Mouse (Mus musculus): ENCODE results near the gene Tsnaxip1.

The Tsnaxip1 gene

DNA sequence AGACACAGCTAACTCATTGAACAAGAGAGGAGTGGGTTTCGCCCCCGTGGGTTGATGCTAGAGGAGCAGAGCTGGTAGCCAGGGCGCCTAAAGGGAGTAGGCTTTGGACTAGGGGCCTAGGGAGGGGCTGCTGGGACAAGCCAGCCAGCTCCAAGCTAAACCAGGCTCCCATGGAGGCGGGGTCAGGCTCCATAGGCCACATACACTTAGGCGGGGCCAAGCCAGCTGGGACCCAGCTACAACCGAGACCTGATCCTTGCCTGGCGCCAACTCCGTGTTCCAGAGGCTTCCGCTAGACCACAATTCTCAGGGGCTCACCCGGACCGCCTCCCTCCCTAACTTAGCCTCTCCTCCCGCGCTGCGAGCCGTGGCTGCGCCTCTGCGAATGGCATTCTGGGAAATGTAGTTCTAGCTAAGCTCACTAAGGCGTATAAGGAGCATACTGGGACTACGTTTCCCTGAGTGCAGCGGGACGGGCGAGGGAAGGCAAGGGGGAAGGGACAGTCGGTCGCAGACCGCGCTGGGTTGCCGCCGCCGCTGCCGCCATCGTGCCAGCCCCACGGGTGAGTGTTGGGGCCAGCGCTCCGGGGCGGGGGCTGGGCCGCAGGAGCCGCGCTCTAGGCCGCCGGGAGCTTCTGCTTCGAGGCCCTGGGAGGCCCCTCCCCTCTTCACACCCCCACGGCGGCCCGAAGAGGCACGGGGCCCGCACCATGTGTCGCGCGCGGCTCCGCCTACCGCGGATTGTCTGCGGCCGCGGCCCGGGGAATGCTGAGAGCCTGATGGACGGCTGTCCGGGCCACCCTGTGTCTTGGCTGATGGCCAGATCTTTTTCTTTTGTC, 32.8 kb downstream of the Tsnaxip1 start, which contains the start of gene Nutf2:
Gene Nutf2 (plus strand): TSS at position 438 of the 839 bp plus-strand sequence.
- peak; percentile 99 for DNase-seq (ENCODE audit: low spot score)

DNA sequence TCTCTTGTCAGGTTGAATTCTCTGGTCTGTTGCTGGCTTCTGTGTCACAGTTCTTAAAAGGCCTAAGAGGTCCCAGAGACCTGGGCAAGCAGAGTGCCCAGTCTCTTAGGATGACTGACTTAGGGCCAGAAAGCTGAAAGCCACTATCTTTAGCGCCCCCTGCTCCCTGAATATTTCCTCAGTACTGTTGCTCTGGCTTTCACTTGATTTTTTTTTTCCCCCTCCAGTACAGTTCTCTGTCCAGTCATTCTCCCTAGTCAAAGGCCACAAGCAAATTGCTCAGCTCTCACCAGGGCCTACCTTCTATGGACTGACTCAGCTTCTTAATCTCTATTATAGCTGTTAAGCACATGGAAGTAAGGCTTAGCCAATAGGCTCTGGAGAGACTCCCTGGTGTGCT, 34.4 kb downstream of the Tsnaxip1 start:
- no peak for DNase-seq (ENCODE audit: low spot score)

- no peak for DNase-seq (ENCODE audit: low spot score)
These were observed 39.0 kb downstream of the Tsnaxip1 start for GRCm38 (mm10) chr8:105866364-105867029.

DNA sequence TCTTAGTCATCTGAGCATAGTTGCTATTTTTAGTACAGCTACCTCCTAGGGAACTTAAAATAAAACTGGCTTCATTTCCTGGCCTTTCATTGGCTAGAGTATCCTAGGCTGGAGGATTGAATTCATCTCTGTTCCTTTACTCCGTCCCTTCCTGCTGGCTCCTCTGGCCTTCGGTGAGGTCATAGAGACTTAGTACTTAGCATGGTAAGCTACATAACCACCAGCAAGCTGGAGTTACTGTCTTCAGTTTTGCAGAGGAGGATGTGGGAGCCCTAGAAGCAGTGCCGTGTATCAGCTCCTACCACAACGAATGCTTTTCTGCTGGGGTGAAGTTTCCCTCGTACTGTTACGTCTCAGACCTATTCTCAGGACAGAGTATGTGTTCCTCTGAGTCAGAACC, 46.8 kb downstream of the Tsnaxip1 start:
- DNase-seq (ENCODE audit: low spot score) = no peak

DNA sequence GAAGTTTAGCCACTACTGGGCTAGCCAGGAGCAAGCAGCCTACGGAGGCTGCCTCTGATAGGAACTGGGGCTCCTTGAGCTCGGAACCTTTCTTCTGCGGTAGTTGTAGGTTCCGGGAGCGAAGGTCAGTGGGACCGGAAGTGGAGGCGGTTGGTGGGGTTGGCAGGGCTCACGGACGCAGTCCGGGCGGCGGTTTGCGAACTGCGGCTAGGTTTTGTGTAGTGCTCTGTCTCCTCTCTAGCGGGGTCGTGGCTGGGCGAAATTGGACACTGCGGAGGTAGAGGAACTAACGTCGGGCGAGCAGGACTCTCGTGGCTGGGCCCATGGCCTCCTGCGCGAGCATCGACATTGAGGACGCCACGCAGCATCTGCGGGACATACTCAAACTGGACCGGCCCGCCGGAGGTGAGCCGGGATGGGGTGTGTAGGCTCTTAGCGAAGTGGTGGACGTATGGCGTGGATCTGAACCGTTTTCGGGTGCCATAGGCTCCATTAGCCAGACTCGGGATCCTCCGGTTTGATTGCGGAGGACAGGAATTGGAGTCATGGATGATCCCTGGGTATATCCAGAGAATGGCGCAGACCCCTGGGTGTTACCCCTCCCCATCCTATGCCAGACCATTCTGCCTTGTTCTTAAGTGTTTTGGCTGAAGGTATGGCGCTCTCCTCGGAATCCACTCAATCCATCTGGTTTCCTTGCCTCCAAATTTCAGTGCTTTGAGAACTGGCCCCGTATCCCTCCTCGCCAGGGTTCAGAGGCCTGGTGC, 53.4 kb downstream of the Tsnaxip1 start, which contains the start of gene Edc4:
Gene Edc4 (plus strand): TSS at position 128 of the 767 bp plus-strand sequence.
- DNase-seq (ENCODE audit: low spot score) = peak; percentile 86

DNA sequence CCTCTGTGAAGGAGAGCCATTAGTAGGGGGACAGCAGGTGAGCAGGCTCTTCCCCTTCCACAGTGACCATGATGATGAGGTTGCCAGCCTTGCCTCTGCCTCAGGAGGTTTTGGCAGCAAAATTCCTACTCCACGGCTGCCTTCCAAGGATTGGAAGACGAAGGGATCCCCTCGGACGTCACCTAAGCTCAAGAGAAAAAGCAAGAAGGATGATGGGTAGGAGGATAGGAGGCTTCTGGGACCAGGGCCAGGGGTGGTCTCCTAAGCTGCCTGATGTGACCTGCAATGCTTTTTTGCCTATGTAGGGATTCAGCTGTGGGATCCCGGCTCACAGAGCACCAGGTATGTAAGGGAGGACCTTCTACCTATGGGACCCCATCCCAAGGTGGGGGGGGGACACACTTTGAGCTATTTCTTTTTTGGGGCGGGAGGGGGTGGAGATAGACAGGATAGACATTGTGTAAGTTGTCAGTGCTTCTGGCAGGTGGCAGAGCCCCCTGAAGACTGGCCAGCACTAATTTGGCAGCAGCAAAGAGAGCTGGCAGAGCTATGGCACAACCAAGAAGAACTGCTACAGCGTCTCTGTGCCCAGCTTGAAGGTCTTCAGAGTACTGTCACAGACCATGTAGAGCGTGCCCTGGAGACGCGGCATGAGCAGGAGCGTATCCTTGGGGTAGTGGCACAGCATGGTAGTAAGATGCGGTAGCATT, 62.4 kb downstream of the Tsnaxip1 start:
- DNase-seq (ENCODE audit: low spot score) = no peak

DNA sequence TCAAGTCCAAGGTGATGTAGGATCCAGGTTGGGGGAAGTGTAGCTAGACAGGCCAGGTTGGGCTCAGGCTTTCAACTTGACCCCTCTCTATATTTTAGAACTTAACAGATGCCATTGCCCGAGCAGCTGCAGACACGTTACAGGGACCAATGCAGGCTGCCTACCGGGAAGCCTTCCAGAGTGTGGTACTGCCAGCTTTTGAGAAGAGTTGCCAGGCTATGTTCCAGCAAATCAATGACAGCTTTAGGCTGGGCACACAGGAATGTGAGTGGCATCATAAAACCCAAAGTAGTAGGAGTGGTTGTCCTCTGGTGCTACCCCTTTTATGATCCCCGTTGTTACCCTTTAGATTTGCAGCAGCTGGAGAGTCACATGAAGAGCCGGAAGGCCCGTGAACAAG, 63.3 kb downstream of the Tsnaxip1 start:
- DNase-seq (ENCODE audit: low spot score) = no peak

DNA sequence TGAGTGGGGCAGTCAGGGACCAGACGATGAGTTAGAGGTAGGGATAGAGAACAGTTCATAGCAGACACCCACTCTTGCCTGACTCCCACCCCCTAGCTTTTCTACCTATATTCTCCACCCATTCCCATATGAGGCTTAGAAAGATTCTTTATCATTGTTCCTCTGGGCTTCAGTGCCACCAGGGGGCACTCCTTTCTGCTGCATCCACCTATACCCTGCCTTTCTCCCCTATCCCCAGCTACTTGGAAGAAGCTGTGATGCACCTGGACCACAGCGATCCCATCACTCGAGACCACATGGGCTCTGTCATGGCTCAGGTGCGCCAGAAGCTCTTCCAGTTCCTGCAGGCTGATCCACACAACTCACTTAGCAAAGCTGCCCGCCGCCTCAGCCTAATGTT, 64.9 kb downstream of the Tsnaxip1 start:
- DNase-seq (ENCODE audit: low spot score) = no peak

GRCm38 (mm10) chr8:105893339-105893738, 65.8 kb downstream of the Tsnaxip1 start, which contains the start of gene Nrn1l:
Nrn1l (plus strand) TSS chr8:105893567.
- peak; percentile 65 for DNase-seq (ENCODE audit: low spot score)
